In the genomic region with DNA sequence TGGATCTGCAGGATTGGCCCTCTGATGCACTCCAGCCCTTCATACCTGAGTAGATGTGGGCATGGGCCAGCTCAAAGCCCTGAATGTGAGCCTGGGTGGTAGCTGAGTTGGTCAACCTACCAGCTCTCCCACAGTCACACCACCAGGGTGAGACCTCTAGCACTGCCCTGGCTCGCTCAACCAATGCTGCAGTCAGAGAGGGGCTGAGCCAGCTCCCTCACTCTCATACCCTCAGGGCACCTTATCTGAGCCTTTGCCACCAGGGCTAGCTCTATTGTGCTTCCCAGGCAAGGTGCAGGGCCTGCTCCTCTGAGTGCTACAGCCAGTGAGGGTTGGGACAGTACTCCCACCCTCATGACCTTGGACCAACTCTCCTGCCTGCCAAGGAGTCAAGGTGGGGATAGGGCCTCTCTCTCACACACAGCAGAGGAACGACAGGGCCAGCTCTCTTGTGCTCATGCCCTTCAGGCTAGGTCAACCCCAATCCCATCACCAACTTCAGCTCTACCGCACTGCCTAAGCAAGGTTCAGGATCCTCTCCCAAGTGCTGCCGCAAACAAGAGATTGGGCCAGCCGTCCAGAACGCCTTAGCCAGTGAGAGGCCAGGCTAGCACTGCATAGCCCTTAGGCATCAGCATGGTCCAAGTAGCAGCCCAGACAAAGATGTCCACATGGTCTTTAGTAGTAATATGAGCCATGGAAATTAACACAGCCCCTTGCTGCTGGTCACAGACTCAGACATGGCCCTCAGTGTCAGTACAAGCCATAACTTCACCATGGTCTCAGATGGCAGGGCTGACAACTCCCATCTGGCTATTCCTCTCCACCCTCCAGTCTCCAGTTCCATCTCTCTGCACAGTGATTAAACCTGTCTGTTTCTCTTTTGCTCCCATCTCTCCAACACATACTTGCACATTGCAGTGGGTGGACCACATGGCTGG, we compare ENCODE assay signal across 14 mouse cellular contexts.
DNase-seq lines count a peak whose midpoint lies in the region; ATAC-seq and TF ChIP-seq lines count a peak whose summit lies in the region.
"Had no signal": no experiment of that assay in that cellular context is flagged by ENCODE, and none has a peak within 500 bp of the region (broad histone marks: within the 10 kb centered on the region; RNA-seq: fewer than 3 reads in every experiment).

No protein-coding gene starts in this region.

- no peak overlapping the region for H3K4me3 ChIP-seq in forebrain, embryonic 13.5 days
- no peak overlapping the region for H3K4me3 ChIP-seq in forebrain, postnatal 0 days (ENCODE audit: low read depth, low read length)
- H3K4me3 ChIP-seq in neural tube, embryonic 12.5 days = no peak overlapping the region
- no peak overlapping the region for H3K4me3 ChIP-seq in stomach, embryonic 15.5 days (replicated peaks)
- H3K4me3 ChIP-seq: heart, adult 2 months; megakaryocyte, embryonic 14.5 days had no signal

- H3K9ac ChIP-seq in forebrain, embryonic 13.5 days = no peak overlapping the region
- no peak overlapping the region for H3K9ac ChIP-seq in forebrain, postnatal 0 days
- no peak overlapping the region for H3K9ac ChIP-seq in neural tube, embryonic 12.5 days
- H3K9ac ChIP-seq in stomach, embryonic 15.5 days = no peak overlapping the region

- H3K27ac ChIP-seq in forebrain, embryonic 13.5 days = no peak overlapping the region
- H3K27ac ChIP-seq in forebrain, postnatal 0 days (ENCODE audit: low read depth, low read length) = no peak overlapping the region
- no peak overlapping the region for H3K27ac ChIP-seq in neural tube, embryonic 12.5 days
- H3K27ac ChIP-seq in stomach, embryonic 15.5 days = no peak overlapping the region
- H3K27ac ChIP-seq: heart, adult 2 months had no signal

- no peaks in the 10 kb centered on the region for H3K9me3 ChIP-seq in forebrain, embryonic 13.5 days (replicated peaks)
- H3K9me3 ChIP-seq in forebrain, postnatal 0 days (ENCODE audit: low read length) = no peaks in the 10 kb centered on the region
- H3K9me3 ChIP-seq in neural tube, embryonic 12.5 days = no peaks in the 10 kb centered on the region
- no peaks in the 10 kb centered on the region for H3K9me3 ChIP-seq in stomach, embryonic 15.5 days
- H3K9me3 ChIP-seq: megakaryocyte, embryonic 14.5 days had no signal

- no peaks in the 10 kb centered on the region for H3K36me3 ChIP-seq in forebrain, embryonic 13.5 days (ENCODE audit: poor library complexity, severe bottlenecking)
- H3K36me3 ChIP-seq in forebrain, postnatal 0 days (ENCODE audit: insufficient read depth) = no peaks in the 10 kb centered on the region
- H3K36me3 ChIP-seq in neural tube, embryonic 12.5 days = no peaks in the 10 kb centered on the region
- no peaks in the 10 kb centered on the region; the same call in 1 of the 2 replicates for H3K36me3 ChIP-seq in stomach, embryonic 15.5 days

- no peaks in the 10 kb centered on the region for H3K27me3 ChIP-seq in forebrain, embryonic 13.5 days
- no peaks in the 10 kb centered on the region for H3K27me3 ChIP-seq in forebrain, postnatal 0 days (ENCODE audit: insufficient read depth, low read length)
- no peaks in the 10 kb centered on the region for H3K27me3 ChIP-seq in neural tube, embryonic 12.5 days (replicated peaks)
- no peaks in the 10 kb centered on the region for H3K27me3 ChIP-seq in stomach, embryonic 15.5 days (replicated peaks)
- H3K27me3 ChIP-seq: megakaryocyte, embryonic 14.5 days had no signal

- no peak for DNase-seq in forebrain, postnatal 0 days
- peak; percentile 13 for DNase-seq in kidney, postnatal 10 days
- DNase-seq in kidney, adult 18-20 months = no peak
- DNase-seq in neural tube, embryonic 10.5 days (ENCODE audit: extremely low spot score, low spot score) = no peak
- DNase-seq: adrenal gland, postnatal 36 days; heart, adult 2 months; heart, postnatal 4 days; kidney, adult 2 months; thymus, adult 2 months had no signal

- WGBS in forebrain, embryonic 13.5 days = 92% methylated on average over 6 of the region's 6 CpGs
- WGBS in forebrain, postnatal 0 days = 93% methylated on average over 6 of the region's 6 CpGs
- 94% methylated on average over 6 of the region's 6 CpGs for WGBS in neural tube, embryonic 12.5 days
- WGBS in stomach, embryonic 15.5 days = 90% methylated on average over 6 of the region's 6 CpGs

- no peak for TF ChIP-seq CTCF in forebrain, postnatal 0 days (IDR thresholded peaks at IDR 0.05; ENCODE audit: low read depth)

- no peaks in the 10 kb centered on the region for H3K4me1 ChIP-seq in forebrain, embryonic 13.5 days
- H3K4me1 ChIP-seq in forebrain, postnatal 0 days (ENCODE audit: insufficient read depth) = no peaks in the 10 kb centered on the region
- H3K4me1 ChIP-seq in neural tube, embryonic 12.5 days = no peaks in the 10 kb centered on the region
- H3K4me1 ChIP-seq in stomach, embryonic 15.5 days = no peaks in the 10 kb centered on the region
- H3K4me1 ChIP-seq: megakaryocyte, embryonic 14.5 days had no signal

- no peak overlapping the region for H3K4me2 ChIP-seq in forebrain, embryonic 13.5 days
- no peak overlapping the region for H3K4me2 ChIP-seq in forebrain, postnatal 0 days (ENCODE audit: low read depth)
- H3K4me2 ChIP-seq in neural tube, embryonic 12.5 days (replicated peaks) = no peak overlapping the region
- no peak overlapping the region for H3K4me2 ChIP-seq in stomach, embryonic 15.5 days

- ATAC-seq in forebrain, embryonic 13.5 days = 0 out of 2 replicates have a peak, but pooled peaks have one; percentile 4
- no peak for ATAC-seq in forebrain, postnatal 0 days
- ATAC-seq in neural tube, embryonic 12.5 days (ENCODE audit: low FRiP score, low read depth) = 0 out of 2 replicates have a peak, but pooled peaks have one; percentile 13
- ATAC-seq in stomach, embryonic 15.5 days (ENCODE audit: insufficient read depth, low FRiP score, low read depth) = peak; percentile 22; the same call in 1 of the 2 replicates
- no peak for ATAC-seq in activated CD4-positive, CD25-positive, alpha-beta regulatory T cell, adult 4 months

Comparison
In these comparisons a context has a peak if more than half of its experiments do, and no peak if none do; other contexts are left out.
1. ATAC-seq: peak in forebrain, embryonic 13.5 days (single experiment), neural tube, embryonic 12.5 days (single experiment) and stomach, embryonic 15.5 days (single experiment); none in forebrain, postnatal 0 days (single experiment) and activated CD4-positive, CD25-positive, alpha-beta regulatory T cell, adult 4 months (single experiment).